Mouse (Mus musculus) cerebellum, adult 2 months (tissue): ENCODE data around the gene Fancd2.

Experiments
- CTCF ChIP-seq: fragments of 200-500 bp; IDR thresholded peaks from 2 replicates; pipeline ENCODE4 v1.5.1; 2011; ENCODE audit warnings: low read depth, mild to moderate bottlenecking, control low read depth, low read length, moderate library complexity, borderline replicate concordance; ENCODE audit not compliant: insufficient read depth
- POLR2A ChIP-seq: fragments of 200-500 bp; IDR thresholded peaks from 2 replicates; pipeline ENCODE4 v1.6.1; 2011; ENCODE audit warnings: low read length, control low read depth, borderline replicate concordance; ENCODE audit not compliant: insufficient read depth

GRCm38 (mm10) chr6:113639201-113639600, 107.7 kb downstream of the Fancd2 start:
- no peak for TF ChIP-seq POLR2A
- no peak for TF ChIP-seq CTCF
